16 mouse cellular contexts compared by ENCODE assay signal in the genomic region with DNA sequence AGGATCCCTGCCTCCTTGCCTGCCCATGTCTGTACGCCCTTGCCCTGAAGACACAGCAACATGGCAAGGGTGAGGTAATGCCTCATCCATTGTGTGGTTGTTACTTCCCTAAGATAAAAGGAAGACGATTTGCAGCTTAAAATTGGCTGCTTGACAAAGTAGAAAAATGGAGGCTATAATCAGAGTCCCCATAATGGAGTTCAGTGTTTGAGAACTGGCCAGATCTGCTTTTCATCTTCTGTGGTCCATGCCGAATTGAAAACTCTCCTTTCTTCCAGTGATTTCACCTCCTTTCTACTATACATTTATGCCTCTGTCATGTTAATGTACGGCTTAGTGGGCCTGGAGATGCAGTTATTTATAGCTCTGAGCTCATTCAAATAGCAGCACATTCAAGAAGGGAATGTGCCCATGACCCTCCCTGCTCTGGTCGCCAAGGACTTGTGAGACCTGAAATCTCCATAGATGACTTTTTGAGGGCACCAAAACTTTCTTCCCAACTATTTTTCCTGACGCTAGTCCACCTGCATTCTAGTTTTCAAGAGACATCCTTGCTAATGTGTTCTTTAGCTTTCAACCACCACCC.
DNase-seq lines count a peak whose midpoint lies in the region; ATAC-seq lines count a peak whose summit lies in the region.
"Had no signal": no experiment of that assay in that cellular context is flagged by ENCODE, and none has a peak within 500 bp of the region (broad histone marks: within the 10 kb centered on the region; RNA-seq: fewer than 3 reads in every experiment).

No protein-coding gene starts in this region.

- H3K9ac ChIP-seq in forebrain, embryonic 11.5 days (ENCODE audit: low read length) = no peak overlapping the region
- H3K9ac ChIP-seq in midbrain, embryonic 15.5 days = no peak overlapping the region
- no peak overlapping the region for H3K9ac ChIP-seq in midbrain, embryonic 14.5 days (replicated peaks; ENCODE audit: low read length)
- H3K9ac ChIP-seq in heart, embryonic 16.5 days (ENCODE audit: low read length) = no peak overlapping the region
- H3K9ac ChIP-seq in neural tube, embryonic 15.5 days (replicated peaks) = no peak overlapping the region

- ATAC-seq in forebrain, embryonic 11.5 days (replicated peaks; ENCODE audit: low FRiP score) = 0 out of 2 replicates have a peak, but pooled peaks have one; percentile 30
- 0 out of 2 replicates have a peak, but pooled peaks have one; percentile 39 for ATAC-seq in midbrain, embryonic 15.5 days (replicated peaks)
- ATAC-seq in midbrain, embryonic 14.5 days (ENCODE audit: low FRiP score, low TSS enrichment) = no peak
- peak; percentile 83 for ATAC-seq in heart, embryonic 16.5 days (replicated peaks; ENCODE audit: extremely low read depth, insufficient read depth, low FRiP score)
- ATAC-seq in neural tube, embryonic 15.5 days (ENCODE audit: low FRiP score) = 0 out of 2 replicates have a peak, but pooled peaks have one; percentile 17
- ATAC-seq: CD4-positive, CD25-positive, alpha-beta regulatory T cell, adult 4 months had no signal

- no peaks in the 10 kb centered on the region for H3K9me3 ChIP-seq in forebrain, embryonic 11.5 days (ENCODE audit: control insufficient read depth, low read length)
- H3K9me3 ChIP-seq in forebrain, embryonic 10.5 days = no peaks in the 10 kb centered on the region
- H3K9me3 ChIP-seq in midbrain, embryonic 15.5 days = no peaks in the 10 kb centered on the region
- H3K9me3 ChIP-seq in midbrain, embryonic 14.5 days (ENCODE audit: control insufficient read depth, low read length) = no peaks in the 10 kb centered on the region
- H3K9me3 ChIP-seq in heart, embryonic 16.5 days (replicated peaks; ENCODE audit: control insufficient read depth, low read length) = no peaks in the 10 kb centered on the region
- no peaks in the 10 kb centered on the region for H3K9me3 ChIP-seq in neural tube, embryonic 15.5 days (replicated peaks)
- H3K9me3 ChIP-seq: hindbrain, embryonic 10.5 days had no signal

- 47% methylated on average over 6 of the region's 6 CpGs for WGBS in forebrain, embryonic 11.5 days
- WGBS in forebrain, embryonic 10.5 days = 80% methylated on average over 6 of the region's 6 CpGs
- WGBS in midbrain, embryonic 15.5 days = 47% methylated on average over 6 of the region's 6 CpGs
- WGBS in midbrain, embryonic 14.5 days = 53% methylated on average over 6 of the region's 6 CpGs
- 31% methylated on average over 6 of the region's 6 CpGs for WGBS in heart, embryonic 16.5 days
- 34% methylated on average over 6 of the region's 6 CpGs for WGBS in neural tube, embryonic 15.5 days

- H3K36me3 ChIP-seq in forebrain, embryonic 11.5 days (ENCODE audit: control insufficient read depth, insufficient read depth, low read length) = no peaks in the 10 kb centered on the region
- H3K36me3 ChIP-seq in forebrain, embryonic 10.5 days (replicated peaks) = no peaks in the 10 kb centered on the region
- no peaks in the 10 kb centered on the region for H3K36me3 ChIP-seq in midbrain, embryonic 15.5 days (replicated peaks)
- no peaks in the 10 kb centered on the region for H3K36me3 ChIP-seq in midbrain, embryonic 14.5 days (ENCODE audit: control insufficient read depth, insufficient read depth, low read length)
- no peaks in the 10 kb centered on the region for H3K36me3 ChIP-seq in heart, embryonic 16.5 days (ENCODE audit: control insufficient read depth, insufficient read depth)
- H3K36me3 ChIP-seq in neural tube, embryonic 15.5 days = no peaks in the 10 kb centered on the region
- H3K36me3 ChIP-seq: G1E; hindbrain, embryonic 10.5 days had no signal

- H3K4me1 ChIP-seq in forebrain, embryonic 11.5 days (replicated peaks; ENCODE audit: control insufficient read depth, insufficient read depth, low read length) = no peaks in the 10 kb centered on the region; the same call in 1 of the 2 replicates
- H3K4me1 ChIP-seq in forebrain, embryonic 10.5 days = peaks cover 25% of the 10 kb centered on the region
- H3K4me1 ChIP-seq in midbrain, embryonic 15.5 days = peaks cover 4% of the 10 kb centered on the region; the same call in 1 of the 2 replicates
- H3K4me1 ChIP-seq in midbrain, embryonic 14.5 days (ENCODE audit: control insufficient read depth, insufficient read depth, low read length) = 0 out of 2 replicates have a peak, but pooled peaks cover 4% of the 10 kb centered on the region
- peaks cover 15% of the 10 kb centered on the region for H3K4me1 ChIP-seq in heart, embryonic 16.5 days (ENCODE audit: control insufficient read depth, insufficient read depth, low read length)
- H3K4me1 ChIP-seq in neural tube, embryonic 15.5 days = peaks cover 9% of the 10 kb centered on the region; the same call in 1 of the 2 replicates
- H3K4me1 ChIP-seq: hindbrain, embryonic 10.5 days had no signal

- no peaks in the 10 kb centered on the region for H3K27me3 ChIP-seq in forebrain, embryonic 11.5 days (ENCODE audit: control insufficient read depth, insufficient read depth, low read length)
- no peaks in the 10 kb centered on the region for H3K27me3 ChIP-seq in forebrain, embryonic 10.5 days (ENCODE audit: poor library complexity, severe bottlenecking)
- H3K27me3 ChIP-seq in midbrain, embryonic 15.5 days (replicated peaks) = no peaks in the 10 kb centered on the region
- no peaks in the 10 kb centered on the region for H3K27me3 ChIP-seq in midbrain, embryonic 14.5 days (ENCODE audit: control insufficient read depth, insufficient read depth, low read length)
- no peaks in the 10 kb centered on the region for H3K27me3 ChIP-seq in heart, embryonic 16.5 days (ENCODE audit: control insufficient read depth, insufficient read depth, low read length)
- H3K27me3 ChIP-seq in neural tube, embryonic 15.5 days (replicated peaks) = no peaks in the 10 kb centered on the region

- H3K4me2 ChIP-seq in forebrain, embryonic 11.5 days (ENCODE audit: low read depth, low read length, severe bottlenecking) = no peak overlapping the region
- H3K4me2 ChIP-seq in midbrain, embryonic 15.5 days = no peak overlapping the region
- no peak overlapping the region for H3K4me2 ChIP-seq in midbrain, embryonic 14.5 days (ENCODE audit: low read length)
- H3K4me2 ChIP-seq in heart, embryonic 16.5 days (ENCODE audit: low read depth, low read length) = no peak overlapping the region
- H3K4me2 ChIP-seq in neural tube, embryonic 15.5 days = no peak overlapping the region

- H3K4me3 ChIP-seq in forebrain, embryonic 11.5 days (ENCODE audit: low read depth, low read length) = no peak overlapping the region
- H3K4me3 ChIP-seq in forebrain, embryonic 10.5 days = no peak overlapping the region
- no peak overlapping the region for H3K4me3 ChIP-seq in midbrain, embryonic 15.5 days
- H3K4me3 ChIP-seq in midbrain, embryonic 14.5 days (replicated peaks; ENCODE audit: low read depth, low read length) = no peak overlapping the region
- no peak overlapping the region for H3K4me3 ChIP-seq in heart, embryonic 16.5 days (ENCODE audit: low read length)
- H3K4me3 ChIP-seq in neural tube, embryonic 15.5 days (replicated peaks) = no peak overlapping the region
- H3K4me3 ChIP-seq: hindbrain, embryonic 10.5 days; layer of hippocampus, adult 2 months had no signal

- DNase-seq in forebrain, embryonic 11.5 days (ENCODE audit: low spot score) = no peak
- DNase-seq in forebrain, embryonic 10.5 days (ENCODE audit: extremely low spot score, low spot score) = no peak
- DNase-seq in midbrain, embryonic 14.5 days = no peak
- DNase-seq in retina, embryonic 14.5 days (ENCODE audit: low spot score) = no peak
- DNase-seq in adrenal gland, postnatal 14 days = no peak
- DNase-seq: cerebellum, adult 9-11 months; lung, postnatal 10 days; retina, postnatal 1 day had no signal

- H3K27ac ChIP-seq in forebrain, embryonic 11.5 days (ENCODE audit: low read depth, low read length) = no peak overlapping the region
- no peak overlapping the region for H3K27ac ChIP-seq in forebrain, embryonic 10.5 days
- no peak overlapping the region for H3K27ac ChIP-seq in midbrain, embryonic 15.5 days
- no peak overlapping the region for H3K27ac ChIP-seq in midbrain, embryonic 14.5 days (replicated peaks; ENCODE audit: low read depth, low read length)
- H3K27ac ChIP-seq in heart, embryonic 16.5 days (ENCODE audit: low read length) = peak overlapping the region; percentile 56
- no peak overlapping the region for H3K27ac ChIP-seq in neural tube, embryonic 15.5 days (replicated peaks)
- H3K27ac ChIP-seq: hindbrain, embryonic 10.5 days; kidney, postnatal 0 days; layer of hippocampus, adult 2 months had no signal
